Mouse (Mus musculus): Measurements from ENCODE around the gene Gstcd. TPM values are rescaled to one million over a fixed set of nuclear protein-coding genes. Genes with fewer than 3 reads are reported as not detected.

Gene Gstcd
- polyA plus RNA-seq, 1 experiment from 2014 or later = 3.0 TPM

- no peaks in the 10 kb centered on the region for H3K4me1 ChIP-seq (replicated peaks)
- no peak overlapping the region for H3K4me3 ChIP-seq
- no peak overlapping the region for H3K27ac ChIP-seq (replicated peaks)
- 94% methylated on average over 3 of the region's 3 CpGs for WGBS
- ATAC-seq (ENCODE audit: low FRiP score, low read depth) = no peak
- no peaks in the 10 kb centered on the region for H3K27me3 ChIP-seq
- no peaks in the 10 kb centered on the region for H3K36me3 ChIP-seq
- H3K4me2 ChIP-seq = no peak overlapping the region
- no peak overlapping the region for H3K9ac ChIP-seq
- H3K9me3 ChIP-seq = no peaks in the 10 kb centered on the region
Measured at GRCm38 (mm10) chr3:132995904-132996267, 95.9 kb downstream of the Gstcd start.

DNA sequence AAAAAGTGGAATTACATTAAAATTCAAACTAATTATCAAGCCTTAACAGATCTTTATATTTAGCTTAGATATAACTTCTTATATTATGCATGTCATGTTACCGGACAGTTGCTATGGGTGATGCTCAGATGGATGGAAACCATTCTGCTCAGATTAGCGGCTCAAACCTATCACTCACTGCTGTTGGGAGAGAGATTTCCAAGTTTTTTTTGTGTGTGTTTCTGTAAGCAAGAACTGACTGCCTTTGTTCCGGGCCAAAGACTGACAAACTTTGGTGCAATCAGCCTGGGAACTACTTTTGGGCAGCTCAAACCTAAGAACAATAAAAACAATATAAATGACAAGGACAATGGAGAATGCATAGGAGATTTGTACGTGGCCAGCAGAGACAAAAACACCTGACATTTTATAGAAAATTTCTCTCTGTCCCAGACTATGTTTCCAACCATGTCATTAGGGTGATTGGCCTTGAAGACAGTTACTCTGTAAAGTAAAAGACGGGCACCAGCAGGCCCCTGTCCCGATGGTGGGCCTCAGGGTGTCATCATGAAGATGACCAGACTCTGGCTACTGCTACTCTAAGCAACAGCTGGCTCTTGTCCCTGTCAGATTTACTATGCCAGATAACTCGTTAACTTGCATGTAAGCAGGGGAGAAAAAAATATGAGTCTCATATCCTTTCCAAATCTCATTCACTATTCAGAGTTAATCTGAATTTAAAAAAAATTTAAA, 96.5 kb downstream of the Gstcd start:
- 79% methylated on average over 7 of the region's 7 CpGs for WGBS
- H3K27ac ChIP-seq (replicated peaks) = no peak overlapping the region
- no peak overlapping the region for H3K4me3 ChIP-seq
- H3K27me3 ChIP-seq = no peaks in the 10 kb centered on the region
- H3K4me1 ChIP-seq (replicated peaks) = no peaks in the 10 kb centered on the region
- no peaks in the 10 kb centered on the region for H3K9me3 ChIP-seq
- no peak for ATAC-seq (ENCODE audit: low FRiP score, low read depth)
- H3K4me2 ChIP-seq = no peak overlapping the region
- H3K36me3 ChIP-seq = no peaks in the 10 kb centered on the region
- no peak overlapping the region for H3K9ac ChIP-seq

GRCm38 (mm10) chr3:132986188-132986587, 105.6 kb downstream of the Gstcd start:
- Histone ChIP-seq H3K4me3 (no peak overlapping the region), H3K27me3 (no peaks in the 10 kb centered on the region), H3K4me2 (no peak overlapping the region), H3K27ac (replicated peaks) (no peak overlapping the region), H3K9ac (no peak overlapping the region), H3K4me1 (replicated peaks) (0 out of 2 replicates have a peak, but pooled peaks cover 4% of the 10 kb centered on the region), H3K9me3 (no peaks in the 10 kb centered on the region), H3K36me3 (no peaks in the 10 kb centered on the region)
- ATAC-seq (ENCODE audit: low FRiP score, low read depth) = no peak
- WGBS = 86% methylated on average over 5 of the region's 5 CpGs

DNA sequence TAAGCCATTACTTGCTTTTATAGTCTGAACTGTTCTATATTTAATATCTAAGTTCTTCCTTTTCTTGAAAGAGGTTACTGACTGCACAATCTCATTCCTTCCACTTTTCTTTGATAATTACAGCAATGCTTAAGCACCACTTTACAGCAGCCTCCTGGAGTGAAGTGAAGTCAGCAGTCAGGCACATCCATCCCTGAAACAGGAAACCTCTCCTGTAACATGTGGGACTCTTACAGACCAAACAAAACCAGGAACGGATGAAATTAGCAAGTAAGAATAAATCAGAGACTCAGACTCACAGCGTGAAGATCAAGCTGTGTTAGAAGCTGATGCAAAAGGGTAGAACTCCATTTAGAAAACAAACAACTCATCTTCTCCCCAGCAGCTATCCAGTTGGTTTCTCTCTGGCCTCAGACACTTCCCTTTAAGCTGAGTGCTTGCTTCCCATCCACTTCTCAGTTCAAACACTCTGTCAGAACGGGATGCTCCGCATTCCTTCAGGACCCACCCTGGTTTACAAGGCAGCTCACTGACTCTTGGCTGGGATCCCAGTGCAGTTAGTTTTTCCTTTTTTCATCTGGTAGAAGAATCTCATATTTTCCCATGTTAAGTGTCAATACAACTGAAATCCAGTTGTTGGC, 107.9 kb downstream of the Gstcd start:
- no peaks in the 10 kb centered on the region for H3K9me3 ChIP-seq
- H3K9ac ChIP-seq = no peak overlapping the region
- H3K27ac ChIP-seq (replicated peaks) = no peak overlapping the region
- H3K27me3 ChIP-seq = no peaks in the 10 kb centered on the region
- H3K4me2 ChIP-seq = no peak overlapping the region
- H3K4me1 ChIP-seq (replicated peaks) = 0 out of 2 replicates have a peak, but pooled peaks cover 4% of the 10 kb centered on the region
- H3K36me3 ChIP-seq = no peaks in the 10 kb centered on the region
- WGBS = 53% methylated on average over 4 of the region's 4 CpGs
- H3K4me3 ChIP-seq = no peak overlapping the region
- no peak for ATAC-seq (ENCODE audit: low FRiP score, low read depth)

GRCm38 (mm10) chr3:132981968-132982367, 109.9 kb downstream of the Gstcd start:
- ATAC-seq (ENCODE audit: low FRiP score, low read depth) = no peak
- no peak overlapping the region for H3K4me2 ChIP-seq
- no peak overlapping the region for H3K9ac ChIP-seq
- no peaks in the 10 kb centered on the region for H3K36me3 ChIP-seq
- H3K4me3 ChIP-seq = no peak overlapping the region
- H3K27ac ChIP-seq (replicated peaks) = no peak overlapping the region
- WGBS = 87% methylated on average over 2 of the region's 2 CpGs
- no peaks in the 10 kb centered on the region for H3K27me3 ChIP-seq
- H3K9me3 ChIP-seq = no peaks in the 10 kb centered on the region
- H3K4me1 ChIP-seq (replicated peaks) = 0 out of 2 replicates have a peak, but pooled peaks cover 4% of the 10 kb centered on the region

GRCm38 (mm10) chr3:132979781-132980461, 111.9 kb downstream of the Gstcd start:
- H3K4me3 ChIP-seq = no peak overlapping the region
- H3K27ac ChIP-seq (replicated peaks) = no peak overlapping the region
- H3K4me2 ChIP-seq = no peak overlapping the region
- 95% methylated on average over 12 of the region's 12 CpGs for WGBS
- no peaks in the 10 kb centered on the region for H3K36me3 ChIP-seq
- no peaks in the 10 kb centered on the region for H3K27me3 ChIP-seq
- H3K9me3 ChIP-seq = no peaks in the 10 kb centered on the region
- H3K4me1 ChIP-seq (replicated peaks) = 0 out of 2 replicates have a peak, but pooled peaks cover 4% of the 10 kb centered on the region
- no peak overlapping the region for H3K9ac ChIP-seq
- no peak for ATAC-seq (ENCODE audit: low FRiP score, low read depth)

DNA sequence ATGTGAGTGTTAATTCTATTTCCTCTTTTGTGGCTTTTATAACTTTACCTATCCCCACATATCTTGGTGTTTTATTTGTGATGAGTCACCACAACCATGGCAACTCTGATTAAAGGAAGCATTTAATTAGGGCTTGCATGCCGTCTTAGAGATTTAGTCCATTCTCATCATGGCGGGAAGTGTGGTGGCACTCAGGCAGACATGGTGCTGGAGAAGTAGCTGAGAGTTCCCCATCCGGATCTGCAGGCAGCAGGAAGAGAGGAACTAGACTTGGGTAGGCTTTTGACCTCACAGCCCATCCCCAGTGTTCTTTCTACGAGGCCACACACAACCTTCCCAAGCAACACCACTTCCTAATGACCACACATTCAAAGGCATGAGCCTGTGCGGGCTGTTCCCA, 125.6 kb downstream of the Gstcd start:
- no peaks in the 10 kb centered on the region for H3K27me3 ChIP-seq
- ATAC-seq (ENCODE audit: low FRiP score, low read depth) = no peak
- H3K4me1 ChIP-seq (replicated peaks) = no peaks in the 10 kb centered on the region
- no peaks in the 10 kb centered on the region for H3K9me3 ChIP-seq
- H3K4me3 ChIP-seq = no peak overlapping the region
- no peak overlapping the region for H3K4me2 ChIP-seq
- no peak overlapping the region for H3K27ac ChIP-seq (replicated peaks)
- H3K36me3 ChIP-seq = no peaks in the 10 kb centered on the region
- no peak overlapping the region for H3K9ac ChIP-seq
- WGBS = 78% methylated on average over 5 of the region's 5 CpGs

DNA sequence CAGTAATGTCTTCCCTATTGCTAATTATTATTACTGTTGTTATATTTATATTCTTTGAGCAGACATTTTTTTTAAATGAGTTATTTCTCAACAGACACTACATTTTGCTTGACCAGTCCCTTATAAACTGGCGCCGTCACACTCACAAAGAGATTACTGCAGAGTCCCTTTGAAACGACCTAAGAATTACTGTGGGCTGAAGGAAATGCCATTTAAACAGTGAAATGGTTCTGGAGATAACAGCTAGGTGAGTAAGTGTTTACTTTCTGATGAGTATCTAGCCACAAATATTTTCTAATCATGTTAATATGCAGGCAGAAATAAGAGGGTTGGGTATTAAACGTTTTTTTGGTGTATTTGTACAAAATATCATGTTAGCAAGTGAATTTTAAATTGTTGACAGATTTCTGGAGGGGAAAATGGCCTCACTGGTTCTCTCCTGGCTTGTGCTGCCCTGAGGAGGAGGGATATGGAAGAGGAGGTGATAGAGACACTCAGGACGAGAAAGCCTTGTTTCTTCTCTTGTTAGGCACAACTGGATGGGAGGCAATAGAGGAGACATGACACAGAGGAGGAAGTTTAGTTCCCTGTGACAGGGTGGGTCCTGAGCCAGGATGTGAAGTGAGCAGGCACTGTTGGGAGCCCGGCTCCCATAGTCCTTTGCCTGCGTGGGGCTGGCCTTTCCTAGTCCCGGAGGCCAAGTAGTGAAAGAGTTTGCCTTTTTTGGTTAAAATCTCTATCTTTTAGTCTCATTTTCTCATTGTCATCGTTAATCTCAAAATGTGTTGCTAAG, 126.9 kb downstream of the Gstcd start:
- Histone ChIP-seq H3K4me3 (no peak overlapping the region), H3K27ac (replicated peaks) (no peak overlapping the region), H3K27me3 (no peaks in the 10 kb centered on the region), H3K36me3 (no peaks in the 10 kb centered on the region), H3K9ac (no peak overlapping the region), H3K9me3 (no peaks in the 10 kb centered on the region), H3K4me1 (replicated peaks) (no peaks in the 10 kb centered on the region), H3K4me2 (no peak overlapping the region)
- WGBS = 75% methylated on average over 9 of the region's 9 CpGs
- ATAC-seq (ENCODE audit: low FRiP score, low read depth) = no peak

DNA sequence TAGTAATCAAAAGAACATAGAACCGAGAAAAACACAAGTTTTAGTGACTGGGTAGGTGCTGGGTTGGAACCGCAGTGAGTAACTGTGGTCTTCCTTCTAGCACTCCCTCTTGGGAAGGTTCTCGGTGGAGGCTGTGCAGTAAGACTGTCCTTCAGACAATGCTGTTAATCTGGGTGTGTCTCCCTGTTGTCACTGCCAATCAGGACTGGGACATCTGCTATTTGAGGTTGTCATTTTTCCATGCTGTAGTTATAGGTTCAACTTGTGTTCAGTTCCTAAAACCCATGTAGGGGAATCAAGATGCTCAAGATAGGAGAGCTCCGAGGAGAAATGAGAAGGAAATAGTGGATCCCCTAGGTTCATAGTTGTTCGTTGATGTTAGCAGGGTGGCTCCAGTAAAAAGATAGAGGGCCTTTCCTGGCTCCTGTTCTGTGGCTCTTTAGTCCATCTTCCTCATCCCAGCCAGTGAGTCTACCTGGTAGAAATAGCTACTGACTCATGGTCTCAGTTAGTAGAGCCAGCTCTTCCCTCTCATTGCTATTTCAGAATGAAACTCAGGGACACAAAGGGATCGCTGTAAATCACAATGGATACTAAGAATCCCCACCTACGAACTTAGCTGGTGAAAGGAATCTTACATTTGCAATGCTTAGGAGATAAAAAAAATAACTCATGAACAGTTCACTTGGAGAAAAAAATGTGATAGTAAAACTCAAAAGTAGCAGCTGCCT, 129.0 kb downstream of the Gstcd start:
- Histone ChIP-seq H3K4me2 (no peak overlapping the region), H3K27me3 (no peaks in the 10 kb centered on the region), H3K9ac (no peak overlapping the region), H3K36me3 (no peaks in the 10 kb centered on the region), H3K27ac (replicated peaks) (no peak overlapping the region), H3K4me3 (no peak overlapping the region), H3K4me1 (replicated peaks) (no peaks in the 10 kb centered on the region), H3K9me3 (no peaks in the 10 kb centered on the region)
- ATAC-seq (ENCODE audit: low FRiP score, low read depth) = no peak
- WGBS = 88% methylated on average over 7 of the region's 7 CpGs

DNA sequence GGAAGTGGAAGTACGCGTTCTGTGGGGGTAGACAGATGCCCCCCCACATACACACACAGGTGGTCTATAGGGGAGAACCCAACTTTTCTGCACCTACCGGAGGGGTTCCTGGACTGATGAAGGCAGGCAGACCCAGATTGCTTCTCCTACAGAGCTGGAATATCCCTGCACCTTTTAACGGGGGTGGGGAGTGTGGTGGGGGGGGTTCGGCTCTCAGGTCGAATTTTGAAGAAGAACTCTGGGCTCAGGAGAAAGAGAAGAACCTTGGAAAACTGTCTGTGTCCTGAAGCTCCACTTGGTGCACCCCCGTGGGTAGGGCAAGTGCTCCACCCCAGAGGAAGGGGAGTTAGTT, 141.3 kb downstream of the Gstcd start:
- Histone ChIP-seq H3K4me1 (replicated peaks) (peaks cover 21% of the 10 kb centered on the region), H3K9me3 (no peaks in the 10 kb centered on the region), H3K27ac (replicated peaks) (no peak overlapping the region), H3K9ac (peak overlapping the region; percentile 59), H3K4me3 (peak overlapping the region; percentile 80), H3K4me2 (peak overlapping the region; percentile 91), H3K27me3 (peaks cover 8% of the 10 kb centered on the region; the same call in 1 of the 2 replicates), H3K36me3 (no peaks in the 10 kb centered on the region)
- peak; percentile 41; the same call in 1 of the 2 replicates for ATAC-seq (ENCODE audit: low FRiP score, low read depth)
- 7% methylated on average over 7 of the region's 7 CpGs for WGBS

GRCm38 (mm10) chr3:132949791-132950528, 141.9 kb downstream of the Gstcd start, which contains the start of gene Npnt:
Gene Npnt, minus strand, starts transcription at chr3:132950291.
- WGBS = under 1% methylated on average over 76 of the region's 82 CpGs
- Histone ChIP-seq H3K27me3 (peaks cover 8% of the 10 kb centered on the region; the same call in 1 of the 2 replicates), H3K36me3 (no peaks in the 10 kb centered on the region), H3K4me1 (replicated peaks) (peaks cover 21% of the 10 kb centered on the region), H3K4me2 (peak within 1 kb of the TSS; percentile 91), H3K27ac (replicated peaks) (no peak within 1 kb of the TSS), H3K4me3 (peak within 1 kb of the TSS; percentile 80), H3K9me3 (no peaks in the 10 kb centered on the region), H3K9ac (peak within 1 kb of the TSS; percentile 59)
- peak; percentile 82 for ATAC-seq (ENCODE audit: low FRiP score, low read depth)
